Mouse (Mus musculus) heart, adult 2 months (tissue): ENCODE measurements around the gene Faap100. TPM values are rescaled to one million over a fixed set of nuclear protein-coding genes. Genes with fewer than 3 reads are reported as not detected.

Source experiments
- DNase-seq, 2 experiments: peaks; one replicate each; pipeline ENCODE4 v3.0.0; 2021
- H3K27ac ChIP-seq: fragments of 200-600 bp; 2 replicates; pipeline ENCODE4 v1.8.1; 2022
- H3K27me3 ChIP-seq: fragments of 200-500 bp; 2 replicates; pipeline ENCODE4 v1.6.1; 2012; ENCODE audit warnings: mild to moderate bottlenecking, low read length, inconsistent platforms, mixed read lengths; ENCODE audit not compliant: control insufficient read depth, insufficient read depth
- H3K36me3 ChIP-seq: fragments of 200-500 bp; 2 replicates; pipeline ENCODE4 v1.6.1; 2012; ENCODE audit warnings: low read length, inconsistent platforms; ENCODE audit not compliant: control insufficient read depth, insufficient read depth
- H3K4me1 ChIP-seq: fragments of 200-500 bp; 2 replicates; pipeline ENCODE4 v1.6.1; 2011; ENCODE audit warnings: low read length; ENCODE audit not compliant: control insufficient read depth, insufficient read depth
- H3K4me3 ChIP-seq: fragments of 200-600 bp; 2 replicates; pipeline ENCODE4 v1.8.1; 2022
- H3K79me2 ChIP-seq: fragments of 200-500 bp; replicated peaks from 2 replicates; pipeline ENCODE4 v1.6.1; 2012; ENCODE audit warnings: mild to moderate bottlenecking, inconsistent platforms, low read length, moderate library complexity, mixed read lengths; ENCODE audit not compliant: control insufficient read depth, insufficient read depth
- H3K9ac ChIP-seq: fragments of 200-500 bp; 2 replicates; pipeline ENCODE4 v1.6.1; 2012; ENCODE audit warnings: low read depth, mild to moderate bottlenecking, control low read depth, inconsistent platforms, low read length, mixed read lengths
- CTCF ChIP-seq: fragments of 200-600 bp; IDR thresholded peaks from 2 replicates; pipeline ENCODE4 v1.8.1; 2022; ENCODE audit warnings: antibody characterized with exemption, mild to moderate bottlenecking, moderate library complexity
- EP300 ChIP-seq: fragments of 200-500 bp; IDR thresholded peaks from 2 replicates; pipeline ENCODE4 v1.6.1; 2011; ENCODE audit warnings: low read depth, low read length, control low read depth; ENCODE audit not compliant: insufficient read depth
- POLR2A ChIP-seq: fragments of 200-500 bp; IDR thresholded peaks from 2 replicates; pipeline ENCODE4 v1.6.1; 2011; ENCODE audit warnings: mild to moderate bottlenecking, low read depth, low read length, control low read depth; ENCODE audit not compliant: insufficient read depth
- WGBS: fragments of 180-500 bp; shearing (Covaris S2); methylation state at CpG from one replicate; pipeline ENCODE4 v1.1.7; 2018; 5-methylcytosine and 5-hydroxymethylcytosine counted together
- intact Hi-C: fragments of 180-260 bp; cut with DNase I; formaldehyde crosslinking; loops from one replicate; pipeline ENCODE4 v1.15.1; 2025
- polyA plus RNA-seq: library from polyadenylated mRNA; depleted of rRNA; stranded (reverse); fragments of >200 nt; gene quantifications from 2 replicates; pipeline ENCODE4 v1.2.3, GENCODE M21; 2012
- total RNA-seq, 2 experiments: library from RNA; stranded (reverse); gene quantifications; 2 replicates each; pipeline ENCODE4 v1.2.3; 2021

Gene Faap100
- total and polyA plus RNA-seq, 3 experiments = 13.0 to 25.8 (median 13.4) TPM

GRCm38 (mm10) chr11:120360755-120361154 is 17.8 kb downstream of the Faap100 start:
- H3K79me2 ChIP-seq = no peaks in the 10 kb centered on the region
- peaks cover 4% of the 10 kb centered on the region for H3K4me1 ChIP-seq
- H3K27ac ChIP-seq = no peak overlapping the region
- TF ChIP-seq CTCF = no peak
- no peak for TF ChIP-seq POLR2A
- TF ChIP-seq EP300 = no peak
- H3K27me3 ChIP-seq = no peaks in the 10 kb centered on the region
- 93% methylated on average over 5 of the region's 5 CpGs for WGBS
- DNase-seq = no peak
- H3K36me3 ChIP-seq = no peaks in the 10 kb centered on the region
- no peak overlapping the region for H3K9ac ChIP-seq
- H3K4me3 ChIP-seq = no peak overlapping the region
- intact Hi-C loops = no loop called here

GRCm38 (mm10) chr11:120360062-120360461 is 18.5 kb downstream of the Faap100 start:
- no peaks in the 10 kb centered on the region for H3K27me3 ChIP-seq
- no peak overlapping the region; the same call in 1 of the 2 replicates for H3K27ac ChIP-seq
- intact Hi-C loops = no loop called here
- peaks cover 4% of the 10 kb centered on the region for H3K4me1 ChIP-seq
- no peak overlapping the region for H3K4me3 ChIP-seq
- WGBS = 11% methylated on average over 8 of the region's 8 CpGs
- H3K9ac ChIP-seq = no peak overlapping the region
- DNase-seq = peak; percentile 58 to 70
- no peaks in the 10 kb centered on the region for H3K36me3 ChIP-seq
- no peaks in the 10 kb centered on the region for H3K79me2 ChIP-seq
- no peak for TF ChIP-seq CTCF

- Histone ChIP-seq H3K27me3 (no peaks in the 10 kb centered on the region), H3K9ac (no peak overlapping the region), H3K4me1 (peaks cover 4% of the 10 kb centered on the region), H3K4me3 (no peak overlapping the region), H3K36me3 (no peaks in the 10 kb centered on the region), H3K27ac (peak overlapping the region; percentile 36; the same call in 1 of the 2 replicates), H3K79me2 (no peaks in the 10 kb centered on the region)
- 60% methylated on average over 6 of the region's 6 CpGs for WGBS
- peak; percentile 61 to 74 for DNase-seq
- peak; percentile 49; the same call in 1 of the 2 replicates for TF ChIP-seq EP300
- TF ChIP-seq CTCF = peak; percentile 15; the same call in 1 of the 2 replicates
- no peak for TF ChIP-seq POLR2A
- intact Hi-C loops = no loop called here
These were observed 19.2 kb downstream of the Faap100 start for GRCm38 (mm10) chr11:120359391-120359790.

- peaks cover 8% of the 10 kb centered on the region for H3K4me1 ChIP-seq
These were observed 20.7 kb downstream of the Faap100 start for GRCm38 (mm10) chr11:120357791-120358401.

GRCm38 (mm10) chr11:120356900-120357299 is 21.7 kb downstream of the Faap100 start:
- intact Hi-C loops = no loop called here
- no peaks in the 10 kb centered on the region for H3K27me3 ChIP-seq
- TF ChIP-seq CTCF (0 out of 2 replicates have a peak, but pooled peaks have one; percentile 8), POLR2A (no peak)

More at GRCm38 (mm10) chr11:120357791-120358401, 20.7 kb downstream of the Faap100 start:
- 33% methylated on average over 10 of the region's 10 CpGs for WGBS
- no peak overlapping the region for H3K4me3 ChIP-seq
- no peak overlapping the region for H3K9ac ChIP-seq
- H3K27ac ChIP-seq = no peak overlapping the region
- peak; percentile 69 to 78 for DNase-seq
- no peaks in the 10 kb centered on the region for H3K36me3 ChIP-seq
- no peak for TF ChIP-seq CTCF
- no peak for TF ChIP-seq EP300
- no peak for TF ChIP-seq POLR2A
- intact Hi-C loops = no loop called here
- no peaks in the 10 kb centered on the region for H3K27me3 ChIP-seq
- no peaks in the 10 kb centered on the region for H3K79me2 ChIP-seq

GRCm38 (mm10) chr11:120356319-120356840 is 22.2 kb downstream of the Faap100 start:
- intact Hi-C loops = no loop called here
- WGBS = 89% methylated on average over 15 of the region's 15 CpGs
- H3K79me2 ChIP-seq = no peaks in the 10 kb centered on the region

More at GRCm38 (mm10) chr11:120356900-120357299, 21.7 kb downstream of the Faap100 start:
- Histone ChIP-seq H3K79me2 (no peaks in the 10 kb centered on the region), H3K36me3 (no peaks in the 10 kb centered on the region), H3K27ac (no peak overlapping the region), H3K4me1 (peaks cover 13% of the 10 kb centered on the region), H3K4me3 (no peak overlapping the region), H3K9ac (no peak overlapping the region)
- DNase-seq = no peak
- WGBS = 95% methylated on average over 4 of the region's 4 CpGs

More at GRCm38 (mm10) chr11:120356319-120356840, 22.2 kb downstream of the Faap100 start:
- Histone ChIP-seq H3K27ac (no peak overlapping the region), H3K27me3 (no peaks in the 10 kb centered on the region), H3K9ac (no peak overlapping the region), H3K36me3 (no peaks in the 10 kb centered on the region), H3K4me3 (no peak overlapping the region), H3K4me1 (peaks cover 13% of the 10 kb centered on the region)
- TF ChIP-seq POLR2A (no peak), CTCF (0 out of 2 replicates have a peak, but pooled peaks have one; percentile 4)
- no peak for DNase-seq
